Mouse (Mus musculus) forebrain, embryonic 15.5 days (tissue): ENCODE data around the gene Tbcel. TPM values are rescaled to one million over a fixed set of nuclear protein-coding genes. Genes with fewer than 3 reads are reported as not detected.

Experiments
- ATAC-seq: fragments of 200-750 bp; cut with Nextera tagmentation; replicated peaks from 2 replicates; pipeline ENCODE4 v1.8.0; 2017; ENCODE audit warnings: mild to moderate bottlenecking, moderate TSS enrichment, moderate library complexity
- H3K27ac ChIP-seq: fragments of 300-500 bp; sonication (generic); replicated peaks from 2 replicates; pipeline ENCODE4 v1.5.1; 2015; ENCODE audit warnings: mild to moderate bottlenecking, inconsistent platforms
- H3K27me3 ChIP-seq: fragments of 300-500 bp; sonication (generic); 2 replicates; pipeline ENCODE4 v1.6.1; 2015; ENCODE audit warnings: inconsistent platforms
- H3K36me3 ChIP-seq: fragments of 300-500 bp; sonication (generic); 2 replicates; pipeline ENCODE4 v1.6.1; 2015; ENCODE audit warnings: mild to moderate bottlenecking, inconsistent platforms
- H3K4me1 ChIP-seq: fragments of 300-500 bp; sonication (generic); 2 replicates; pipeline ENCODE4 v1.6.1; 2015; ENCODE audit warnings: inconsistent platforms
- H3K4me2 ChIP-seq: fragments of 300-500 bp; sonication (generic); replicated peaks from 2 replicates; pipeline ENCODE4 v1.6.1; 2015; ENCODE audit warnings: mild to moderate bottlenecking, inconsistent platforms
- H3K4me3 ChIP-seq: fragments of 300-500 bp; sonication (generic); 2 replicates; pipeline ENCODE4 v1.5.1; 2015; ENCODE audit warnings: mild to moderate bottlenecking, inconsistent platforms
- H3K9ac ChIP-seq: fragments of 300-500 bp; sonication (generic); replicated peaks from 2 replicates; pipeline ENCODE4 v1.6.1; 2015; ENCODE audit warnings: mild to moderate bottlenecking, inconsistent platforms
- H3K9me3 ChIP-seq: fragments of 300-500 bp; sonication (generic); 2 replicates; pipeline ENCODE4 v1.6.1; 2016; ENCODE audit warnings: inconsistent platforms
- WGBS: fragments of 180-500 bp; shearing (Covaris S2); methylation state at CpG from one replicate; pipeline ENCODE4 v1.1.7; 2015; ENCODE audit warnings: mixed read lengths; 5-methylcytosine and 5-hydroxymethylcytosine counted together
- polyA plus RNA-seq: library from polyadenylated mRNA; unstranded; fragments of >200 nt; fragmentation: Nextera tagmentation; extraction: Ambion mirVana; gene quantifications from 2 replicates; pipeline ENCODE4 v1.2.1, GENCODE M21; 2015

Gene Tbcel
- polyA plus RNA-seq, 1 experiment from 2014 or later, result 5.4 TPM

DNA sequence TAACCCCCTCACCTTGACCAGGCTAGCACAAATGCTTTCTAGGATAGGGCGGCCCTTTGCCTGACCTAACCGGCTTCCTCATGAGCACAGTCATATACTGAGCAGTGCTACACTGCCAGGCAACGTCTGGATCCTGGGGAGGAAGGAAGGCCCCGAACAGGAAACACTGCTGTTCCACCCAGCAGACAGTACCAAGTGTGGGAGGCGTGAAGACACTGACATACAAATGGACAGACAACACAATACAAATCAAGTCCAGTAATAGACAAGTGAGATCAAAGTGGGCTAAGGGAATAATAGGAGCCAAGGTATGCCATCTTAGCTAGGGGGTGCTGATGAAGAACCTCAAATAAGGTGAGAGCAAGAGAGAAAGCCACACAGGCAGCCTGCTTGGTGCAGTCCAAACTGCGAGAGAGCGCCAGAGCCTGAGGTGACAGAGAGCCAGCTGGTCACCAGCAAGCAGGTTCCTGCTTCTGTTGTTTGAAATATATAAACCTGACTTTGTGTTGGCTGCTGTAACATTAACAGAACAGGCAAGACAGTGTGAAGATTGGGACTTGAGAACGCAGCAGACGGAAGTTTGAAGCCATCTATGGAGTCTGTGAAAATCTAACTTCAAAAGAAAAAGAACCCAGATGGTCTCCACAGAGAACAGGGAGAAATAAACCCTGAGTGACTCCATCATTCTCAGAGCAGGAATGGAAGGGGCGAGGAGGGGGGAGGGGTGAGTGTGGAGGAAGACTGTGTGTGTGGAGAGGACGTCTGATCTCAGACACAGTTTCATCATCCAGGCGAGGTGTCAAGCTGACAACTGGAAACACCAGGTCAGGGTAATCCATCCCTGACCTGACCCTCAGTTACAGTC, 79.3 kb downstream of the Tbcel start:
- no peaks in the 10 kb centered on the region for H3K4me1 ChIP-seq
- H3K4me3 ChIP-seq, result no peak overlapping the region
- no peak overlapping the region for H3K4me2 ChIP-seq
- WGBS, result 79% methylated on average over 12 of the region's 12 CpGs
- H3K36me3 ChIP-seq, result peaks cover 30% of the 10 kb centered on the region
- no peak overlapping the region for H3K27ac ChIP-seq
- no peak overlapping the region for H3K9ac ChIP-seq
- H3K27me3 ChIP-seq, result no peaks in the 10 kb centered on the region
- no peak; the same call in 1 of the 2 replicates for ATAC-seq
- H3K9me3 ChIP-seq, result no peaks in the 10 kb centered on the region

DNA sequence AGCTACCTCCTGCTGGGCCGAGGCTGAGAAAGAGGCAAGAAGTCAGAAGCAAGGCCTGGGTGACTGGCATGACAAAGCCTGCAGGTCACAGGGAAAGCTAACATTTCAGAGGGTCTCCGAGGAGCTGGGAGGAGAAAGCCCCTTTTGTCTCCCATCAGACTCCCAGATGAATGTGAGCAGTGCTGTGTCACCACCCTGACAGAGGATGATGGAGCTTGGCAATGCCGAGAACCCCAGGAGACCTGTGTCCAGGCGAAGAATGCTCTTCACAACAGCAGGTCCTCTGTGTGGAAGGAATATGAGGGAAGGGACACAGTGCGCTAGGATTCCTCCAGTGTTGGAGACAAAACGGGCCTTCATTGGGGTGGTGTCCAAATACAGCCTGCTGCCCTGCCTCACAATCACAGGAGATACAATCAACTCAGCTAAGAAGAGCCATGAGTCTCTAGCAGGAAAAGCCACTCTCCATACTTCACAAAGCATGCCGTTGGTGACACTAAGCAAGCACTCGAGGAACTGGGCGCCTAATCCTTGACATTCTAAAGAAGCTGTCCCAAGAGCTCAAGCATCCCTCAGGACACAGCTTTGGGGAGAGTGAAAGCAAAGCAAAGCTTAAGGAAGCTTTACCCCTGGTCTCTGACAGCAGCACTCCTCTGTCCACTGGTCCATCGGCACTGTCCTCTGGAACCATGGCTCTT, 80.8 kb downstream of the Tbcel start:
- H3K36me3 ChIP-seq, result peaks cover 33% of the 10 kb centered on the region

DNA sequence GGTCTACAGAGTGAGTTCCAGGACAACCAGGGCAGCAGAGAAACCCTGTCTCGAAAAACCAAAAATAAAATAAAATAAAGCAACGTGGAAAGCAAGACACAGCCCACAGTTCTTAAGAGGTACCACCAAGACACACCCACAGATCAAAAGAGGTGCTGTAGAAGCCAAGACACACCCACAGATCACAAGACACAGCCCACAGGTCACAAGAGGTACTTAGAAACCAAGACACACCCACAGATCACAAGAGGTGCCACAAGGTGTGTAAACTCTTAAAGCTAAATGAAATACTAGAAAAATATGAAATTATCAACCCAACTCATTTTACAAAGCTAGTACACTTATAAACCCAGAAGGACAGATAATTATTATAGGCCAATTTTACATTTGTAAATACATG, 84.0 kb downstream of the Tbcel start:
- ATAC-seq, result no peak
- WGBS, result 91% methylated on average over 2 of the region's 2 CpGs
- Histone ChIP-seq H3K4me3 (no peak overlapping the region), H3K27me3 (no peaks in the 10 kb centered on the region), H3K27ac (no peak overlapping the region), H3K4me2 (no peak overlapping the region), H3K9me3 (no peaks in the 10 kb centered on the region), H3K9ac (no peak overlapping the region), H3K36me3 (peaks cover 24% of the 10 kb centered on the region; the same call in 1 of the 2 replicates), H3K4me1 (no peaks in the 10 kb centered on the region)

More for the DNA sequence above, 80.8 kb downstream of the Tbcel start:
- no peaks in the 10 kb centered on the region for H3K4me1 ChIP-seq
- no peak overlapping the region for H3K4me2 ChIP-seq
- H3K4me3 ChIP-seq, result no peak overlapping the region
- no peak overlapping the region for H3K9ac ChIP-seq
- ATAC-seq, result no peak
- WGBS, result 49% methylated on average over 10 of the region's 10 CpGs
- no peaks in the 10 kb centered on the region for H3K9me3 ChIP-seq
- no peaks in the 10 kb centered on the region for H3K27me3 ChIP-seq
- H3K27ac ChIP-seq, result no peak overlapping the region

DNA sequence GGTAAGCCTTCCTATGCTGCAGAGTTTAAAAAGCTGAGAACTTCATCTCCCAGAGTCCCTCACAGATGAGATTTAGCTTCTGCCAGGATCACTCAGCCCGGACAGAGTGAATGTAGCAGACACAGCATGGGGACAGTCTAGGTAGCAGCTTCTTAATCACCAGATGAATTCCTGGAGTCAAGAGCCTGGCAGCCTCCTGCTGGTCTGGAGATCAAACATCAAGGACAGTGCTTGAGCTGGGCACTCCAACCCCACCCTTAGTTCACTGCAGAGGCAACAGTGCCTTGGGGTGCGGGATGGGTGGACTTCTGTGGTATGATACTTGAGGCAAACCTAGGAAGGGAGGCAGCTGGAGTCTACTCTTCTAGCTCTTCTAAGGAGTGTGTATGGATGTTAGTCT, 87.9 kb downstream of the Tbcel start:
- no peak overlapping the region for H3K4me3 ChIP-seq
- H3K27me3 ChIP-seq, result no peaks in the 10 kb centered on the region
- no peak overlapping the region for H3K27ac ChIP-seq
- H3K9ac ChIP-seq, result no peak overlapping the region
- 76% methylated on average over 2 of the region's 2 CpGs for WGBS
- H3K4me1 ChIP-seq, result no peaks in the 10 kb centered on the region
- ATAC-seq, result no peak
- H3K4me2 ChIP-seq, result no peak overlapping the region
- H3K9me3 ChIP-seq, result no peaks in the 10 kb centered on the region
- H3K36me3 ChIP-seq, result peaks cover 21% of the 10 kb centered on the region; the same call in 1 of the 2 replicates

DNA sequence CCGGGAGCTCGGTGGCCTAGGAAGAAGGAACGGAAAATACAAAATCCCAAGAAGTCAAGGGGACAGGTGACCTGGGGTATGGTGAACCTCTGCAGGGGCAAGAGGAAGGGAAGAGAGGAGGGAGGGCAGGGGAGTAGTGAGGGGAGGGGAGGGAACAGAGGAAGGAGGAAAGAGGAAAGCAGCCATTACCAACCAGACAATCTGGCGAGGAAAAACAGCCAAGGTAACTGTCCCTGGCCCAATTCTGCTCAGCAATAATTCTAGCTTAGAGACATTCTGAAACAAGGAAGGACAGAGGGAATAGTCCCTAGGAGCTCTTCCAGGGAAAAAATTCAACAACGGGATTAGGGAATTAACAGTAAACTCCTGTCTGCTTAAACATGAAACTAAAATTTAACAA, 88.8 kb downstream of the Tbcel start:
- H3K27me3 ChIP-seq, result no peaks in the 10 kb centered on the region
- WGBS, result 89% methylated on average over 5 of the region's 5 CpGs
- 0 out of 2 replicates have a peak, but pooled peaks cover 3% of the 10 kb centered on the region for H3K4me1 ChIP-seq
- H3K27ac ChIP-seq, result no peak overlapping the region
- H3K9ac ChIP-seq, result no peak overlapping the region
- H3K4me2 ChIP-seq, result no peak overlapping the region
- no peak overlapping the region for H3K4me3 ChIP-seq
- peaks cover 21% of the 10 kb centered on the region; the same call in 1 of the 2 replicates for H3K36me3 ChIP-seq
- H3K9me3 ChIP-seq, result no peaks in the 10 kb centered on the region
- no peak for ATAC-seq

DNA sequence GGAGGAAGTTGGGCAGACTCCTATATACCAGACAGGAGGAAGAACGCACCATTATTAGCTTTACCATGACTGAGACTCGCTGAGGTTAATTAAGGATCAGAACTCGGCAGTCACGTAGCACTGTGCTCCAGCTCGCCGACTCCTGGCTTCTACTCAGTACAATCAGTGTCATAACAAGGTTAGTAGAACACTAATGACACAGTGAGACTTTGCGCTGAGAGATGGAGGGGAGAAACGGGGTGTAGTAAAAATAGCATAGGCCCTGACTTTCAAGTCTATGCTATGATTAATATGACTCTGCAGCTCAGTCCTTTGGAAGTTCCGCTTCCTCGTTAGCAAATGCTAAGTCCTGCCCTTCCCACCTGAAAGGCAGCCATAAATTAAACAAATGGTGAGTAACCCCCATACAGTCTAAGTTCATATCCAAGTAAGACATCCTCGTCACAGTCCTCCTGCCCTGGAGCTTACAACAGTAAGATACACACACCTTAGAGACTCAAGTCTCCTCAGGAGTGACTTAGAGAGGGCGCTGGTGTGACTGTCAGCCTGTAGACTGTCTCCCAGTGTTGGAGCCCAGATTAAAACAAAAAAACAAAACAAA, 90.2 kb downstream of the Tbcel start:
- H3K27ac ChIP-seq, result no peak overlapping the region
- H3K27me3 ChIP-seq, result no peaks in the 10 kb centered on the region
- peaks cover 21% of the 10 kb centered on the region; the same call in 1 of the 2 replicates for H3K36me3 ChIP-seq
- H3K4me2 ChIP-seq, result no peak overlapping the region
- 72% methylated on average over 12 of the region's 12 CpGs for WGBS
- H3K9ac ChIP-seq, result no peak overlapping the region
- H3K4me1 ChIP-seq, result peaks cover 6% of the 10 kb centered on the region; the same call in 1 of the 2 replicates
- H3K9me3 ChIP-seq, result no peaks in the 10 kb centered on the region
- no peak overlapping the region for H3K4me3 ChIP-seq
- ATAC-seq, result no peak

DNA sequence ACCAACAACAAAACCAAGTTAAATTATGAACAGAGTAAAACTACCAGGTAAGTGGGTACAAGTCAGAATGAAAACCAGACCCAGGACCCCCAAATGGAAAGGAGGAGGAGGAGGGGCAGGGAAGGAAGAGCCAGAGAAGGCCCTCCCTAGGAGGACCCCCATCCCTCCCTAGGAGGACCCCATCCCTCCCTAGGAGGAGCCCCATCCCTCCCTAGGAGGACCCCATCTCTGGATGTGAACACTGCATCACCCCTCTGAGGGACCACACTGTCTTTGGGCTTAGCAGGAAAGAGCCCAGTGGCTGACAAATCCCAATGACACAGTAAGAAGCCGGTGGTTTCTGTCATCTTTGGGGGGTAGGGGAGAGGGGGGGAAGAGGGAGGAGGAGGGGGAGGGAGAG, 92.4 kb downstream of the Tbcel start:
- H3K9ac ChIP-seq, result no peak overlapping the region
- no peak overlapping the region for H3K4me2 ChIP-seq
- H3K4me3 ChIP-seq, result no peak overlapping the region
- 38% methylated on average over 1 of the region's 1 CpGs for WGBS
- no peaks in the 10 kb centered on the region for H3K9me3 ChIP-seq
- H3K27me3 ChIP-seq, result no peaks in the 10 kb centered on the region
- no peak overlapping the region for H3K27ac ChIP-seq
- H3K4me1 ChIP-seq, result peaks cover 6% of the 10 kb centered on the region; the same call in 1 of the 2 replicates
- H3K36me3 ChIP-seq, result peaks cover 12% of the 10 kb centered on the region; the same call in 1 of the 2 replicates
- no peak for ATAC-seq

DNA sequence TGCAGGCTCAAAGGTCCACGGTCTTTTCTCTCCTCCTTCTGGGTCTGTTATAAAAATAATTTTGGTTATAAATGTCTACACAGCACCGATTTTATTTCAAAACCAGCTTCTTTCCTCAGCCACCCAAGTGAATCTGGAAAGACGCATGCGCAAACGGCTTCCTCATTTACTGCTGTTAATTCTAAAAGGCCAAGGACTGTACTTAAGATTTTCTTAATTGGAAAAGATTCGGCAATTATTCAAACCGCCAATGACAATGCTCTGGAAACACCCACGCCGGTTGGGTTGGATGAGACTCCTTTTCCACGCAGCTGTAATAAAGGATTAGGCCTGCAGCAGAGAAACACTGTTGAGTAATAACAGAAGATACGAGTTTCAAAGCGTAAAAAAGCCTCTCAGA, 94.3 kb downstream of the Tbcel start:
- Histone ChIP-seq H3K9ac (no peak overlapping the region), H3K36me3 (peaks cover 12% of the 10 kb centered on the region; the same call in 1 of the 2 replicates), H3K4me1 (peaks cover 6% of the 10 kb centered on the region; the same call in 1 of the 2 replicates), H3K4me2 (no peak overlapping the region), H3K9me3 (no peaks in the 10 kb centered on the region), H3K27me3 (no peaks in the 10 kb centered on the region), H3K4me3 (no peak overlapping the region), H3K27ac (no peak overlapping the region)
- ATAC-seq, result no peak
- WGBS, result 30% methylated on average over 12 of the region's 12 CpGs

DNA sequence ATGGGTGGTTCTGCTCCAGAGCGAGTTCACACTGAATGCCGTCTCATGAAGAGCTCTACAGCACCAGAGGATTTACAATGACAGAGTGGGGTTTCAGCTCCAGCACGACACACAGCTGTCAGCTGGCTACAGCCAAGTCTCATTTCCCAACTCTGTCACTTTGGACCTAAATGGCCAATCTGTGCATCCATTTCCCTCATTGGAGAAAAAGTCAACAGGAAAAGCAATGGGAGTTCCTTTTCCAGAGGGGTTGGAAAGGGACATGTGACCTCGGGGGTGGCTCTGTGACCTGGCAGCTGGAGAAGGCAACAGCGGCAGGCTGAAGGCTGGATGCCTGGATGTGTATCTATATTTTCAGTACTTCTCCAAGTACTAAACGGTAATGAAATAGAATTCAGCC, 96.3 kb downstream of the Tbcel start:
- Histone ChIP-seq H3K36me3 (peaks cover 10% of the 10 kb centered on the region; the same call in 1 of the 2 replicates), H3K9ac (no peak overlapping the region), H3K4me1 (peaks cover 6% of the 10 kb centered on the region; the same call in 1 of the 2 replicates), H3K4me3 (no peak overlapping the region), H3K27ac (no peak overlapping the region), H3K27me3 (no peaks in the 10 kb centered on the region), H3K4me2 (no peak overlapping the region), H3K9me3 (no peaks in the 10 kb centered on the region)
- whole genome bisulfite sequencing, result 91% methylated on average over 6 of the region's 6 CpGs
- no peak for ATAC-seq

DNA sequence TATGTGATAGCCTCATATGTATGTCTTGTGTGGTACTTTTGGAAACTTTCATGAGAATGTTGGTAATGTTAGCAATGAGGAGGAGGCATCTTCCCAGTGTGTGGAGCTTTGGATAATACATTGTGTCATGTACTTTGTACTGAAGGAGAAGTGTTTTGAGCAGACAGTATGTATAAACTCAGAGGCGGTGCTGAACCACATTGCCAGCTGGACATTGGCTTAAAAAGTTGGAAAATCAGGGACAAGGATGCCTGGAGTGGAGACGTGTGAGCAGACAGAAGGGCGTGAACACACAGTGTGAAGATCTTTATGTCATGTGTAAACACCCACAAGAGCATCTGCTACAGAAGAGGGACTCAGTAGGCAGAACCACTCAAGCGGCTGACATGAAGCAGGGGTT, 101.9 kb downstream of the Tbcel start:
- Histone ChIP-seq H3K9me3 (no peaks in the 10 kb centered on the region), H3K27ac (no peak overlapping the region), H3K4me1 (0 out of 2 replicates have a peak, but pooled peaks cover 2% of the 10 kb centered on the region), H3K4me3 (no peak overlapping the region), H3K4me2 (no peak overlapping the region), H3K9ac (no peak overlapping the region), H3K27me3 (no peaks in the 10 kb centered on the region), H3K36me3 (peaks cover 2% of the 10 kb centered on the region; the same call in 1 of the 2 replicates)
- 72% methylated on average over 4 of the region's 4 CpGs for WGBS
- no peak for ATAC-seq

DNA sequence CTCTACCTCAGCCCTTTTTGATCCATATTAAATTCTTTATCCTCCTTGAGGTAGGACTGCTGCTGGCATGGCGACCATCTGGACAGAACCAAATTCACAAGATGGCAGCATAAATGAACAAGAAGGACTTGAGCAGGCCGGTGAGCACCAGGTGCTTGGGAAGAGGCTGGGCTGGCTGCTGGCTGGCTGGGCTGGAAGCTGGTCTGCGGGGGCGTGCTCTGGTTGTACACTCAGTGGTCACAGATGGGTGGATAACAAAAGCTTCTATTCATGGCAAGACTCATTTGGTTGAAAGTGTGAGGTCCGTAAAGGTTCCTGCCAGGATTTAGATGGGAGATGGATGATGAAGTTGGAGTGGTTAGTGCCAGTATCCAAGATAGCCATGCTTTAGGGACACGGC, 106.1 kb downstream of the Tbcel start:
- H3K4me1 ChIP-seq, result peaks cover 18% of the 10 kb centered on the region
- H3K36me3 ChIP-seq, result no peaks in the 10 kb centered on the region
- no peak overlapping the region for H3K4me3 ChIP-seq
- no peak overlapping the region for H3K9ac ChIP-seq
- H3K4me2 ChIP-seq, result no peak overlapping the region
- ATAC-seq, result no peak
- WGBS, result 62% methylated on average over 6 of the region's 6 CpGs
- no peak overlapping the region for H3K27ac ChIP-seq
- no peaks in the 10 kb centered on the region for H3K9me3 ChIP-seq
- no peaks in the 10 kb centered on the region for H3K27me3 ChIP-seq

DNA sequence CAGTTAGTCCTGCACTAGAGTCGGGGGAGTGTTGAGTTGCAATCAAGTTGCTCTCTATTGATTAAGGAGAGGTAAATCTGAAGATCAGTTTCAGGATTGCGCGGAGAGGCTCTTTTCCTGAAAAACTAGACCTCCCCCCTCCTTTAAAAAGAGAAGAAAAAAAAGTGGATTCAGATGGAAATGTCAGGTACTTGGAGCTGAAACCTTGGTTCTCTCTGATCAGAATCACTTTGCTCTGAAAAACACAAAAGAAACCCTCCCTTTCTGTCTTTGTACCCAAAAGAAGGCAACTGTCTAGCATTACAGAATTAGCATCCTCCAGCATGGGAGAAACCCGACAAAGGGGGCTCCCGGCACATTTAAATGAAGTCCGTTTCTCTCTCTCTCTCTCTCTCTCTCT, 107.8 kb downstream of the Tbcel start, which contains the start of gene Tecta:
Gene Tecta (minus strand): TSS at position 101 of the 400 bp plus-strand sequence.
- 47% methylated on average over 6 of the region's 6 CpGs for WGBS
- Histone ChIP-seq H3K9ac (no peak within 1 kb of the TSS), H3K9me3 (no peaks in the 10 kb centered on the region), H3K27ac (no peak within 1 kb of the TSS), H3K4me1 (peaks cover 18% of the 10 kb centered on the region), H3K27me3 (no peaks in the 10 kb centered on the region), H3K36me3 (no peaks in the 10 kb centered on the region), H3K4me2 (no peak within 1 kb of the TSS), H3K4me3 (no peak within 1 kb of the TSS)
- no peak for ATAC-seq
